Comparison of ENCODE assay signal across 1 mouse cellular context in the genomic region with DNA sequence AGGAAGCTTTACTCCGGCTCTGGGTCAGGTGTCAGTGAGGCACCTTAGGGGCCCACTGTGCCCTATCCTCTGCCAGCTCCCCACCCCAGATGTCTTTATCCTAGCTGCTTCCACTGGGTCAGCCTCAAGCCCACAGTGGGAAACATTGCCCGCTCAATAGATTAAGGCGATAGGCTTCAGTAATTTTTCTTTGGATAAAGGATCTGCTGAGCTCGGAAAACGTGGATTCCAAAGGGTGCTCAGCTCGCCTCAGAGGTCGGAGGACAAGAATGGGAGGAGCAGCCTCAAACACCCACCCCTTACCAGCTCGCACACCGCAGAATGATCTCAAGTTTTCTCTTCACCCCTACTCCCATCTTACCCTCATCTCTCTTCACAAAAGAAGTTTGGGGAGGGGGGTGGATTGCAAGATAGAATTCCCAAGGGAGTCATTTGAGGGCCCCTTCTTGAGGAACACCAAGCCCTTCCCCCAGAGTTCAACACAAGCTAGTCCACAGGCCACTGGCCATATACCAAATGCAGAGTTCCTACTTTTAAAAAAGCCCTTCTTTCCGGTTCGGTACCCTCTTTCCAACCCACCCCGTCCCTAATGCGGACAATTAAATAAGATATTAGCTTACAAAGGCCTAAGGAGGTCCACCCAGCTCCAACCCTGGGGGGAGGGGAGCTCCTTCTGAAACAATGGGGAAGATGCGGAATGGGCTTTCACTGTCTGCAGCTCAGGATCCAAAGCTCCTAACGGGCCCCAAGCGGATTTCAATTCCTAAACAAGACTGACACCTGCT.
TF ChIP-seq lines count a peak whose summit lies in the region.

No protein-coding gene starts in this region.

TF ChIP-seq in CH12.LX, 34 proteins besides CTCF, POLR2A, EP300 and RAD21:
- TF ChIP-seq MAX (IDR thresholded peaks at IDR 0.05; ENCODE audit: low read length) (no peak), ZMIZ1 (IDR thresholded peaks at IDR 0.05; ENCODE audit: low read depth, low read length) (no peak), MAFK (IDR thresholded peaks at IDR 0.05; ENCODE audit: insufficient replicate concordance, low read length) (no peak), GABPA (IDR thresholded peaks at IDR 0.05; ENCODE audit: insufficient replicate concordance, low read depth, low read length) (no peak), UBTF (IDR thresholded peaks at IDR 0.05; ENCODE audit: low read depth, low read length) (no peak)
